Mouse (Mus musculus) telencephalon, adult 2 months (tissue): Measurements from ENCODE around the gene Mfap2.

Experiments used
- DNase-seq: peaks from one replicate; pipeline ENCODE4 v3.0.0-alpha.2; 2011; ENCODE audit warnings: low read depth, low spot score

Gene Mfap2

GRCm38 (mm10) chr4:141024992-141025391 lies 14.8 kb downstream of the Mfap2 start:
- DNase-seq, result no peak

- no peak for DNase-seq
These were observed 20.5 kb downstream of the Mfap2 start for GRCm38 (mm10) chr4:141030541-141031206.

DNA sequence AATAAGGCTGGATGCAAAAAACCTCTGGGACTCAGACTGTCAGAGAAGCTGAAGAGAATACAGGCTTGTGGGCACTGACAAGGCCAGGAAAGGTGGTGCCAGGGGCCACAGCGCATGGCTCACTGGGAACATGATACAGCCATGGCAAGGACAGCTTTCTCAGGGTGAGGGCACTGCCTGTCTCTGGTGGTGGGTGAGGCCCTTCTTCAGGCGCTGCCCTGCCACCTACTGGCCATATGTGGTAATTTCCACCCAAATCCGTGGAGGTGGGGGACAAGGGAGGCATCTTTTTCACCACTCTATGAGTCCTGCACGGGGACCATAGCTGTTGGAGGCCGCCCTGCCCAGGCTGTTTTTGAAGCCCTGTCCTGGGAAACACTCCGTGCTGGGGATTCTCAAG lies 21.5 kb downstream of the Mfap2 start:
- no peak for DNase-seq

- no peak for DNase-seq
These were observed 23.7 kb downstream of the Mfap2 start for GRCm38 (mm10) chr4:141033606-141034549.

- DNase-seq, result no peak
These were observed 30.9 kb downstream of the Mfap2 start for GRCm38 (mm10) chr4:141041117-141041516.

- DNase-seq, result no peak
These were observed 34.6 kb downstream of the Mfap2 start for GRCm38 (mm10) chr4:141044816-141045215.

DNA sequence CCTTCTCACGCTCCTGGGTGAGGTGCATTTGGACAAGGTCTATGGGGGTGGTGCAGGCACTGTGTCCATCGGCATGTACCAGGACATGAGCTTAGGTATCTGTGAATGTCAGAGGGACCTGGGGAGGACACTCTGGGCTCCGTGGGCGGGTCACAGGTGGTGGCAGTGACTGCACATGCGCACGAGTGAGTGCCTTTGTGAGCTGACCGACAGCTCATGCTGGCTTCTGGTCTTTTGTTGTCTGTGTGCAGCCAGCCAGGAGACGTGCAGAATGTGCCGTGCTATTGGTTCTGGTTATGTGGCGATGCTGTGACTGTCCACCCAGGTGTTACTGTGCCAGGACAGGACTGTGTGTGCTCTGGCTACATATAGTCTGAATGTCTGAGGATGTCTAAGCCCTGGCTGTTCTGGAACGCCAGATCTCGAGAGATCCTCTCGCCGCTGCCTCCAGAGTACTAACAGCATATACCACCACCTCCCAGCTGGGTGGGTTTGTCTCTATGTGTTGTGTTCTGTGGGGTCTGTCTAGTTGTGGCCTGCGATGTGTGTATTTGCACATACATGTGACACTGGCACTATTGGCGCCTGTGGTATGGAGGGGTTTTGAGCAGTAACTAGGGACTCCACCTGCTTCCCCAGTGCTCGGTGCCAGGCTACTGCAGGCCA lies 38.7 kb downstream of the Mfap2 start:
- no peak for DNase-seq

DNA sequence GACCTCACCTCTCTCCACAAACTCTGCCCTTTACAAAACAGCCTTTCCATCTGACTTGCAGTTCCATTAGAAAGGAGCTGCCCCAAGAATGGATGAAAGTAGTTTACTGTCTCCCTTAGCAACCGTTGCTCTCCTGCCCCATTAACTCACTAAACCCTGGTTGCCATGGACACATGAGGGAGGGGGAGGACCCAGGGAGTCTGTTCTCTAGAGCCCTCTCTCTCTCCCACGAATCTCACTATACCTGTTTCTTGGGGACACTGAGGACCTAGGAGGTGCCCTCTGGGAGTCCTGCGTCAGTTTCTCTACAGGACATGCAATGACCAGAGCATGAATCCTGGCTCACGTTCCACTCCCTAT lies 39.2 kb downstream of the Mfap2 start:
- peak; percentile 65 for DNase-seq

- no peak for DNase-seq
These were observed 42.2 kb downstream of the Mfap2 start for GRCm38 (mm10) chr4:141052442-141052841.

GRCm38 (mm10) chr4:141053138-141053537 lies 42.9 kb downstream of the Mfap2 start:
- DNase-seq, result no peak

DNA sequence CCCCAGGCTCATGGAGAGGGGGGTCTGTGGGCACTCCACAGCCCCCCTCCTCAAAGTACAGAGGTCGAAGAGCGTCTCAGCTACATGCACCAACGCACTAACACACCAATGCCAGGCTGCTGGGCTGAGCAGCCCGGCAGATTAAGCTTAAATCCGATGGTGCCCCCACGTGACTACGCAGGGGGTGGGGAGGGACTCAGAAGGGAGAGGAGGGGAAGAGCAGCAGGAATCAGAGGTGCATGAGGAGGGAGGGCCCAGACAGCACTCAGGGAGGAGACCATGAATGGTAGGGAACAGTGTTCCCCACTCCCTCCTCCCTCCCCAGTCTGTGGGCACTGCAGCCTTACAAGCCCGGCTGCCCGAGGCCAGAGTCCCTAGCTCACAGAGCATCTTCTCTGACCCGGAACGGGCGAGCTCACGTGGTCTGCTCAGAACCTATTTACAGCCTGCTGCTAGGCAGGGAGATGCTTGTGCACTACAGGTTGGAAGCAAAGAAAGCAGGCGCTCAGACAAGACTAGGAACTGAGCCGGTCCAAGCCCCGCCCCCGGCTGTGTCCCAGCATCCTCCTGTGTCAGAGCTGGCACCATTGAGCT lies 43.4 kb downstream of the Mfap2 start:
- peak; percentile 85 for DNase-seq

DNA sequence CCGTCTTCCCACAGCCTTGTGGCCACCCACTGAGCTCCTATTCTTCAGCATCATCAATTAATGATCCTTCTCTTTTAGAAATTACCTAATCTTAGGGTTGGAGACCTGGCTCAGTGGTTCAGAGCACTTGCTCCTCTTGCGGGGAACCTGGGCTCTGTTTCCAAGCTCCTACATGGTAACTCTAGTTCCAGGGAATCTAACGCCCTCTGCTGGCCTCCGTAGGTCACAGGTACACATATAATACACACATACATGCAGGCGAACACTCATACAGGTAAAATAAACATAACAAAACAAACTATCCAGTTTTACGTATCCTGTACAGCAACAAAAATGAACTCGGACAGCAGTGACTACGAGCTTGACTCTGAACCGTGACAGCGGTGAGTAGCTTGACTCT lies 46.8 kb downstream of the Mfap2 start:
- no peak for DNase-seq

- no peak for DNase-seq
These were observed 48.6 kb downstream of the Mfap2 start for GRCm38 (mm10) chr4:141058835-141059234.

DNA sequence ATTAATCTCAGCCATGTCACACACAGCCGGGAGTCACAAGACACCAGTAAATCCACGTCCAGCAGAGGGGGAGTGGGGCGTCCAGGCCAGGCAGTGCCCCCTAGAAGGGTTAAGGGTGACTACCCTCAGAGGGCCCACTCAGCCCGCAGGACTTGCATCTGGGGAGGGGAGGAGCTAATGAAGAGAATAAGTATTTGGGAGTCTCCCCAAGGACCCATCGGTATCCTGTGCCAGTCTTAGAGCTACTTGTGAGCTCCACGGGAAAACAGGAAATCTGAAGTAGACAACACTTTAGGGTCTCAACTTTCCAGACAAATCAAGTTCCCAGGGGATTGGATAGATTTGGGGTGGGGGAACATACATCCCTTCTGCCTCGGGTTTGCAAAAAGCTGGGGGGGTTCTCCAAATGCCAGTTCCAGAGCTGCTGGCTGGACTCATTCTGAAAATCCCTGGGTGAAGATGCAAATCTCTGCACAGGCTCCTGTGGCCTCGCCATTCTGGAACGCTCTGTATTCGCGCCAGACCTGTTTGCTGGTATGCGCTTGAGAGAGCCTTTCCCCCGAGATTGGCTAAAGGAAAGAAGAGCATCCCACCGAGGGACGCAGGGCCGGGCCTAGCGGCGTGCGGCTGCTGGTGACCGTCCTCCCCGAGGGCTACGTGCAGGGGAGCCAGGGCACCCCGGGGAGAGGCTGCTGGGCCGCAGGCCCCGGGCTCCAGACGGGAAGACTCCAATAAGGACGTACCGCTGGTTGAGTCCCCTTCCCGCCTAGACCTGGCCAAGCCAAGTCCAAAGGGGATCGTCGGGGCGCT lies 49.6 kb downstream of the Mfap2 start:
- no peak for DNase-seq

GRCm38 (mm10) chr4:141060426-141061301 lies 50.4 kb downstream of the Mfap2 start, which contains the start of gene Crocc:
Gene Crocc, minus strand, starts transcription at chr4:141060550.
- DNase-seq, result peak; percentile 98

- DNase-seq, result no peak
These were observed 54.0 kb downstream of the Mfap2 start for GRCm38 (mm10) chr4:141064104-141064659.

DNA sequence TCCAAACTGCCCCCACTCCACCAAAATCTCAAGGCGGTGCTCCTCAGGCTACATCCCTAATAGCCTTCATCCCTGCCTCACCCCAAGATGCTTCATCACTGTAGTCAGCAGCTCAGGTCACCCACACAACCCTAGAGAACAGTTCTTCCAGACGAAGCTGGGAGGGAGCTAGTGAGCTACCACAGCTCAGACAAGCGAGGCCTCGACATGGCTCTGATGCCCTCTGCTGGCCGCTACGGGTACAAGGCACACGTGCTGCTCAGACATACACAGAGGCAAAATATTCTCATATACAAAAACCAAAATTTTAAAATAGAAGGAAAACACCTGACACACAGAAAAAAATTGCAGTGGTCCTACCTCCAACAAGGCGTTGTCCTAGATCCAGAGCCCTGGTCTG lies 54.9 kb downstream of the Mfap2 start:
- DNase-seq, result peak; percentile 87
